Mouse (Mus musculus): Measurements from ENCODE around the gene Hint1.
"Not testable (repeated sequence)": the region's sequence is repeated elsewhere in the genome, so short reads cannot be mapped to it uniquely, and the experiment has no call there.

The Hint1 gene

DNA sequence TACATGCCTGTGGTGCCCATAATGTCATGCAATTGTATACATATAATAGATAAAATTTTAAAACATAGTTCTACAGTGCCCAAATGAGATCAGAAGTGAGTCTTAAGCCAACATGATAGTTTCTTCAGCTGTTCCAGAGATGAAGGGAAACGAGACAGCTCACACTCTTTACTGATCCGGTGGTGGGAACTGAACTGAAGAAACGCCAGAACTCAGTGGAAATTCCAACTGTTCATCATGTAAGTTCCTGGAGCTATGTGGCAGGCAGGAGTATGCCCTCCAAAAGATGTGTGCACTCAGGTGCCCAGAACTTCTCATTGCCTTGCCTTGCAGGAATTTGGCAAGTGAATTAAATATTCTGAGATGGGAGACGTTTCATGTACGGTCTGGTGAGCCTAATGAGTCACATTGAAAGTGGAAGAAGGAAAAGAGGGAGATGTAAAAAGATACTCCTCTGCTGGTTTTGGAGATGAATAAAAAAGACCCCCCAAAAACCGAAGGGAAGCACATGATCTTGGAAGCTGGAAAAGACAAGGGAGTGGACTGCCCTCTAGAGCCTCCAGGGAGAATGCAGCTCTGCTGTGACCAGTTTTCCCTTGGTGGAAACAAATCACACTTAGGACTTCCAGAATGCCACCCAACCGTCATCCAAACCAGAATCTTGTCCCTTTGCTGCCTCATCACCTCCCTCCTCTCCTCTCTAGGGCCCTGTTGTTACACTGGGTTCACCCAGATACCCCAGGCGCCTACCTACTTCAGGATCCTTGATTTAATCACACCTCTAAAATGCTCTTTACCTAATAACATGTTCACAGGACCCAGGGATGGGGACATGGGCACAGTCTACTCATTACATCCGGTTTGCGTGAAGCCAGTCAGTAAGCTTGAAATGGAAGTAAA lies 3.3 kb upstream of the Hint1 start:
- DNase-seq = peak; percentile 79

DNA sequence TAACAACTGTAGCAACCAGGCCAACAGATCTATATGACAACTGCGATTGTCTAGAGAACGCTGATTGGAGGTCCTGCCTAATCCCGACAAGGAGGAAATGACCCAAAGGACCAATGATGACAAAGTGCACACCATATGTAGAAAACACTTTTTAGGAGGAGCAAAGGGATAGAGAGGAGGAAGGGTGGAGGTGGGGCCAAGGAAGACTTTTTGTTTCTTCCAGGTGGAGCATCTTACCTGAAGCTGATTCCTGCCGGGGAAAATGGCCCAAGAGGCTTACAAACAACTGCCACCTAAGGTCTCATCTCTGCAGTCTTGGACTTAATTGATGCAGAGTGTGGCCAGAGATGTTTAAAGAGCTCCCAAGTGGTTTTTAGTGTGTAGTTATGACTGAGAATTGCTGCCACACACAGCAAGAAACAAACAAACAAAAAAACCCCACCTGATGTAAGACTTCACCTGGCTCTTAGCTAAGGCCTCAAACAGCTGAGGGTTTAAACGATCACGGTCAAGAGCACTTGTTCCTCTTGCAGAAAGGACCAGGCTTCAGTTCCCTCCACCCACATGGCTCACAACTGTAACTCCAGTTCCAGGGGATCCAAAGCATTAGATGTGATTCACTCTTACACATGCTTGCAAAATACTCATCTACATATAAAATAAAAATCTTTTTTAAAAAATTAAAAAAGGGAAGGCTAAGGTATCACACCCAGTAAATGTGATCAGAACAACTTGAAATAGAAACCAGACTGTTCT lies 675 bp upstream of the Hint1 start:
- no peak for DNase-seq

GRCm38 (mm10) chr11:54867049-54867385 lies 834 bp downstream of the Hint1 start:
- DNase-seq = no peak

DNA sequence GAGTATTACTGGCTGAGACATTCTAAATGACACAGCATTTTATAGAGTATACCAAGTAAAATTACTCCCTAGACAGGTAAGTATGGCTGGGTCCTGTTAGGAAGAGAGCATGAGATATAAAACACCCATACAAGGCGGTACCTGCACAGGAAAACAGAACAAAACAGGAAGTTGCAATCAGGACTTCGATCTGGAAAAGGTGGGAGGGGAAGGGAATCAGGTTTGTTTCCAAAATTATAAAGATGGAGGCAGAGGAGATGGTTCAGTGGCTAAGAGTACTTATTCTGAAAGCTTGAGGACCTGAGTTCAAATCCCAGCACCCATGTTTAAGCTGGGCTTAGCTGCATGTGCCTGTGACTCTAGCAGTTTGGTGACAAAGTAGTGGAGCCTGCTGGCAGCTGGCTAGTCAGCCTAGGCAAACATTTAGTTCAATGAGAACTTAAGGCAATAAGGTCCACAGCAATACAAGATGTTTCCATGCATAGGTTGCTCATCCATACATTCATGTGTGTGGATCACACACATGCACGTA lies 1.8 kb downstream of the Hint1 start:
- DNase-seq = no peak

DNA sequence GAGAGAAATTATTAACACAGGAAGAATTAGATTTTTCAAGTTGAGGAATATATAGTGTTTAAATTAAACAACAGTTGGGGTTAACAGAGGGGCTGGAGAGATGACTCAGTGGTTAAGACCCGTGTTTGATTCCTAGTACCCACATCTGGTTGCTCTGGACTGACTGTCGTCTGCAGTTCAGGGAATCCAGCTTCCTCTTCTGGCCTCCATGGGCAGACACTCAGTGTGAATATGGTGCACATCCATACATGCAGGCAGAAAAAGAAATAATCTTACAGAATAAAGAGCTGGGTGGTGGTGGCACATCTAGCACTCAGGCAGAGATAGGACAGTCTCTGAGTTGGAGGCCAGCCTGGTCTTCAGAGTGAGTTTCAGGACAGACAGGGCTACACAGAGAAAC lies 2.3 kb downstream of the Hint1 start:
- DNase-seq = no peak

- no peak for DNase-seq
Measured at GRCm38 (mm10) chr11:54869318-54869717, 3.1 kb downstream of the Hint1 start.

DNA sequence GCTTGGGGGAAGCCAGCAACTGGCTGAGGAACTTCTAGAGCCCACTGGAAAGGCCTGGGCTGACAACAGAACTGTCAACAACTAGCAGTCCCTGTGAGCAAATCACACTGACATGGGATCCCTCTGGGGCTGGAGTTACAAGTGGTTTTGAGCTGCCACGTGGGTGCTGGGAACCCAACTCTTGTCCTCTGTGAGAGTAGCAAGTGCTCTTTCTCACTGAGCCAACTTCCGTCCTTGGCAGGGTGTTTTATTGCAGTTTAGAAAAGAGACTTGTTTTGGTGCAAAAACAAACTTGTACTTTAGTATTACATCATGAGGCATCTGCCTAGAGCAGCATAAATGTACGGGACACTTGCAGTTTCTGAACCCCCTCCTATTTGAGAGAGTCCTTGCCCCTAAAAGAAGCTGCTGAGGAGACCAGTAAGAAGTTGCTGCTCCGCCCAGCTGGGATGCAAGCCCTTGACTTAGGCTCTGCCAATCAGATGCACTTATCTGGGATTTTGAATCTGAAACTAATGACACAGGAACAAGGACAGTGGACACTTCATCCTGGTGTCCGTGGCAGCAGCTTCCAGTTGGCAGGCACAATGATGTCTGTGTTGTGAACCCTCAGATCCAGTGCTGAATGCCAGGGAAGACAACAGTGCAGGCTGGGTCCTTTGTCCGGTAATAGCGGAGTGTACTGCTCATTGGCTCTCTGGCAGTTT lies 5.8 kb downstream of the Hint1 start:
- no peak for DNase-seq

- no peak for DNase-seq
Measured at GRCm38 (mm10) chr11:54876031-54876430, 9.8 kb downstream of the Hint1 start.

- DNase-seq = no peak
Measured at GRCm38 (mm10) chr11:54878893-54879292, 12.7 kb downstream of the Hint1 start.

DNA sequence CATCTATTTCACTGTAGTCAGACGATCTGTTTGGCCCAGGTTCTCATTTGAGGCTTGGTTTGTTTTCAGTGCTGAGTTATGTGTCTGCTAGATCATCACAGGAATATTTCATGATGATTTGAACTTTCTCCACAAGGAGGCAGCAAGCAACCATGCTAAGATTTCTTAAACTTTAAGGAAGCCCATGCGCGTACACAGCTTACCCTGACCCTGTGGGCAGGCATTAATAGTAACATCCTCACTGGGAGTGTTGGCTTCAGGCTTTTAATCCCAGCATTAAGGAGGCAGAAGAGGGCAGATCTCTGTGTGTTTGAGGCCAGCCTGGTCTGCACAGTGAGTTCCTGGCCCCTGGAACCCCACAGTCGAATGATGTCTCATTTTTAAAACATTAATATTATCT lies 13.3 kb downstream of the Hint1 start:
- DNase-seq = peak; percentile 75

- DNase-seq = no peak
Measured at GRCm38 (mm10) chr11:54879922-54880321, 13.7 kb downstream of the Hint1 start.

GRCm38 (mm10) chr11:54881051-54881474 lies 14.9 kb downstream of the Hint1 start:
- DNase-seq = no peak

GRCm38 (mm10) chr11:54882671-54883070 lies 16.5 kb downstream of the Hint1 start:
- no peak for DNase-seq

DNA sequence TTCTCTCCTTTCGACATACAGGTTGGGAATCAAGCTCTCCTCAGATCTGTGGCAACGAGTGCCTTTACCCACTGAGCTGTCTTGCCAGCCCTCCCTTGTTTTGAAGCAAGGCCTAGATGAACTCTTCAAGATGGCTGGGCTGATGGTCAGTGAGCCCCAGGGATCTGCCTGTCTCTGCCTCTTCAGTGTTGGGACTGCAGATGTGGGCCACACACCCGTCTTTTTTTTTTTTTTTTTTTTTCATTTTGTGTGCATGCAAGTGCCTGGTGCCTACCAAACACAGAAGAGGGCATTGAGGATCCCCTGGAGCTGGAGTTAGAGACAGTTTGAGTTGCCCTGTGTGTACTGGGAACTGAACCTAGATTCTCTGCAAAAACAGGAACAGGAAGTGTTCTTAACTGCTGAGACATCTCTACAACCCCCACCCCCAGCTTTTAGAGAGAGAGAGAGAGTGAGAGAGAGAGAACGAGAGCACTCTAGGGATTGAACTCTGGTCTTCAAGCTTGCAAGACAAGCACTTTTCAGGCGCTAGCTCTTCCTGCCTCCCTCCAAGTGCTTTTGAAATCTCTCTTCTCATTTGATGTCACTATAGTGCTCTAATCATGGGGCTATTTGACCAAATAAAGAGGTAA lies 18.1 kb downstream of the Hint1 start:
- DNase-seq = no peak

DNA sequence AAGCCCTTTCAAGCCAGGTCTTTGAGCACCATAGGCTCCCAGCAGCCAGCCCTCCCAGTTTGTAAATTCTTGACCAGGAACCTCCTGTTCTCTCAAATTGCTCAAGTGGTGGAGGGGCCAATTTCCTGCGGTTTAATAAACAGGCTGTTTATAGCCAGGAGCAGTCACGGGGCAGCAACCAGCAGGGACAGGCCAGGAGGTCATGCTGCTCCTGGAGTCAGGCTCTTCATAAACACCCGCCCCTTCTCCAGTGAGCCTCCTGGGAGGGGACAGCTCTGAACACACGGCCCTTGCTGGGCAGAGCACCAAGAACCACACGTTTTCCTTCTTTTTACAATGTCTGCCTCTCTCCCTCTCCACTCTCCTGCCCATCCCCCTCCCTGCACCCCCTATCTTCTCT lies 18.8 kb downstream of the Hint1 start:
- DNase-seq = no peak

GRCm38 (mm10) chr11:54885406-54885805 lies 19.2 kb downstream of the Hint1 start:
- DNase-seq = no peak

DNA sequence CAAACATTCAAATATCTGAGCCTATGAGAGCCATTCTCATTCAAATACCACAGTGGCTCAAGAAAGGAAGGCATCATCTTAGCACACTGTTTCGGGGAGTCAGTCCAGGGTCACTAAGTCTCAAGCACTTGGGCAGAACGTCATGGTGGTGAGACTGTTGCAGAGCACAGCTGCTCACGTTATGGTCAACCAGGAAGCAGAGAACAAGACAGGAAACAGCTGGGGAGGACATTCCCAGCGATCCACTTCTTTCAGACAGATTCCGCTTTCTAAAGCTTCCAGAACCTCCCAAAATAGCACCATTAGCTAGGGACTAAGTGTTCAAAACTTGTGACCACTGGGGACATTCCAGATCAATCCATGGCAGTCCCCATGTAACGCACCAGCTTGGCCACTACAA lies 21.7 kb downstream of the Hint1 start:
- no peak for DNase-seq

- no peak for DNase-seq
Measured at GRCm38 (mm10) chr11:54891341-54891740, 25.2 kb downstream of the Hint1 start.

DNA sequence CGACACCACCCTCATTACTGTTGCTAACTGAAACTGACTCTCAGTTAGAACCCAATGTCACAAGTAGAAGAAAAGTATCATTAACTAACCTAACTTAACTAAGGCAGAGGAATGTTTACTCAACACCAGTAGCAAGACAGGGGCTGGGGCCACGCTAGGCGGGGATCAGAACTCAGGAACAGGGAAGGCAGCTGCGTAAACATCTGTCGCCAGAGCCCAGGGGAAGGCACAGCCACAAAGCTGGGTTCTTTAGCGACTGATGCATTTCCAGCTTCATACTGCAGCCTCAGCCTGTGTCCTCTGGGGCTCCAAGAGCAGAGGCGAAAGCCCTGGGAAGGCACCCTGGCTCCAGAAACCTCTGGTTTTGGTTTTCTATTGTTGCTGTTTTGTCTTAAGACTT lies 25.9 kb downstream of the Hint1 start:
- no peak for DNase-seq

DNA sequence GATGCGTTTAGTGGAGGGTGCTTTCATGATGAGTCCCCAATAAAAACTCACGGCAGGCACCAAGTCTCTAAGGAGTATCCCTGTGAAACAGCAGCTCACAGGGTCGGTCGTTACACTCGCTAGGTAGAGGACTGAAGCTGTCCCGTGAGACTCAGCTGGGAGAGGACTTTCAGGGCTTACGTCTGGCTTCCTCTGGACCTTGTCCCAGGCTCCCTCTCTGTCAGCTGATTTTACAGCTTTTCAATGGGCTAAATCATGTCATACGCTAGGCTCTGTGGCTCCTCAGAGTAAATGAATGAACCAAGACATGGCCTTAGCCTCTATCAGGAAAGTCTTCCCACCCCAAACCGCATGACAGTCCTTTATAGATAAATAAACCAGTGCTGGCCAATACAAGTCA lies 28.4 kb downstream of the Hint1 start:
- DNase-seq = no peak

GRCm38 (mm10) chr11:54896646-54897045 lies 30.5 kb downstream of the Hint1 start:
- DNase-seq = not testable (repeated sequence)

GRCm38 (mm10) chr11:54897470-54897869 lies 31.3 kb downstream of the Hint1 start:
- no peak for DNase-seq

DNA sequence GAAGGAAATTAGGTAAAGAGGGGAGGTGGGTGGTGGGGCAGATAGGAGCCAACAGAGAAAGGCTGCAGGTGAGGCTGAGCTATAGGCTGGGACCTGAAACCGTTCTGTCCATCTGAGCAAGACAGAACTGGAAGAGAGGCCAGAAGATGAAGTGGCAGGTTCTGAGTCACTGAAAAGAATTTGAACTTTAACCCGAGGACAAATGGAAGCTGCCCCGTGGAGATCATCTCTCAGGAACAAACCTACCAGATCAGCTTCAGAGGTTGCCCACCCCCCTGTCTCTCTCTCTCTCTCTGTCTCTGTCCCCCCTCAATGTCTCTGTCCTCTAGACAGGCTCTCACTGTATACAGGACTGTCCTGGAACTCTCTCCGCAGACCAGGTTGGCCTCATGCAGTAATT lies 33.5 kb downstream of the Hint1 start:
- no peak for DNase-seq
